Mouse (Mus musculus) ES-E14 (cell line): ENCODE data around the gene H3f3b. TPM values are rescaled to one million over a fixed set of nuclear protein-coding genes. Genes with fewer than 3 reads are reported as not detected.

Experiments
- DNase-seq: peaks from one replicate; pipeline ENCODE4 v3.0.0-alpha.2; 2013; ENCODE audit warnings: low read depth, low spot score
- H3K27ac ChIP-seq: 2 replicates; pipeline ENCODE4 v1.5.1; 2012; ENCODE audit warnings: low read depth, mild to moderate bottlenecking, low read length, moderate library complexity, mixed read lengths; ENCODE audit not compliant: poor library complexity, insufficient read depth, severe bottlenecking
- H3K36me3 ChIP-seq: 2 replicates; pipeline ENCODE4 v1.6.1; 2012; ENCODE audit warnings: mild to moderate bottlenecking, low read length, moderate library complexity, mixed read lengths; ENCODE audit not compliant: control insufficient read depth, poor library complexity, insufficient read depth, severe bottlenecking
- H3K4me1 ChIP-seq, 2 experiments: fragments of 150-350 bp in 1 of 2; sonication (generic) in 1 of 2; 2 replicates each; pipeline ENCODE4 v1.6.1; 2012; ENCODE audit warnings: low read length in 2 of 2, mild to moderate bottlenecking in 1 of 2, mixed read lengths in 1 of 2; ENCODE audit not compliant: control insufficient read depth in 2 of 2, insufficient read depth in 2 of 2, poor library complexity in 1 of 2
- H3K4me3 ChIP-seq, 2 experiments: fragments of 150-350 bp in 1 of 2; sonication (generic) in 1 of 2; 2 replicates each; pipeline ENCODE4 v1.5.1; 2012; ENCODE audit warnings: low read length in 2 of 2, low read depth in 1 of 2, mild to moderate bottlenecking in 1 of 2, mixed read lengths in 1 of 2; ENCODE audit not compliant: insufficient read depth in 1 of 2, poor library complexity in 1 of 2, severe bottlenecking in 1 of 2
- H3K9ac ChIP-seq: 2 replicates; pipeline ENCODE4 v1.6.1; 2012; ENCODE audit warnings: low read depth, mild to moderate bottlenecking, low read length, mixed read lengths; ENCODE audit not compliant: poor library complexity, insufficient read depth, severe bottlenecking
- H3K9me3 ChIP-seq: fragments of 150-350 bp; sonication (generic); 2 replicates; pipeline ENCODE4 v1.6.1; 2012; ENCODE audit warnings: low read depth, mild to moderate bottlenecking, low read length; ENCODE audit not compliant: control insufficient read depth, insufficient read depth
- CHD2 ChIP-seq: IDR thresholded peaks from 2 replicates; pipeline ENCODE4 v1.6.1; 2014; ENCODE audit warnings: mild to moderate bottlenecking, low read depth, low read length, inconsistent platforms
- HCFC1 ChIP-seq: IDR thresholded peaks from 2 replicates; pipeline ENCODE4 v1.6.1; 2012; ENCODE audit warnings: low read length, inconsistent platforms, borderline replicate concordance; ENCODE audit not compliant: insufficient read depth
- MAFK ChIP-seq: IDR thresholded peaks from 2 replicates; pipeline ENCODE4 v1.6.1; 2014; ENCODE audit warnings: mild to moderate bottlenecking, low read depth, low read length, inconsistent platforms; ENCODE audit not compliant: insufficient read depth
- ZC3H11A ChIP-seq: IDR thresholded peaks from 2 replicates; pipeline ENCODE4 v1.6.1; 2012; ENCODE audit warnings: low read depth, mild to moderate bottlenecking, inconsistent platforms, low read length, borderline replicate concordance
- ZNF384 ChIP-seq: IDR thresholded peaks from 2 replicates; pipeline ENCODE4 v1.6.1; 2012; ENCODE audit warnings: low read depth, low read length, inconsistent platforms
- in situ Hi-C, 2 experiments: fragments of 600-800 bp; cut with MboI; formaldehyde crosslinking; loops; one replicate each; pipeline ENCODE4 v1.15.1; 2025; ENCODE audit warnings: low sequenced_read_pairs in 2 of 2, inconsistent platforms in 1 of 2; ENCODE audit not compliant: unreplicated experiment in 2 of 2
- total RNA-seq: library from RNA; depleted of rRNA; stranded (reverse); fragments of 300-350 nt; gene quantifications from 2 replicates; pipeline ENCODE4 v1.2.3, GENCODE M21; 2012

The H3f3b gene
- total RNA-seq, 1 experiment, result 729 TPM

- in situ Hi-C loops, result no loop called here
- Histone ChIP-seq H3K9ac (no peak overlapping the region), H3K27ac (no peak overlapping the region; the same call in 1 of the 2 replicates), H3K4me3 (no peak overlapping the region), H3K9me3 (no peaks in the 10 kb centered on the region), H3K36me3 (peaks cover 57% of the 10 kb centered on the region), H3K4me1 (peaks cover 0 to 2% of the 10 kb centered on the region in 2 experiments; a peak in 2 of 4 replicates)
- no peak for TF ChIP-seq MAFK
- no peak for DNase-seq
Observed at GRCm38 (mm10) chr11:116049610-116050009, 21.8 kb upstream of the H3f3b start.

- no peak for DNase-seq
- Histone ChIP-seq H3K36me3 (peaks cover 28% of the 10 kb centered on the region), H3K9ac (no peak overlapping the region), H3K9me3 (no peaks in the 10 kb centered on the region), H3K4me3 (no peak overlapping the region), H3K27ac (no peak overlapping the region), H3K4me1 (peaks cover 2% of the 10 kb centered on the region in 2 experiments; a peak in 2 of 4 replicates)
- TF ChIP-seq HCFC1 (no peak), MAFK (no peak), ZNF384 (no peak), CHD2 (no peak), ZC3H11A (no peak)
- in situ Hi-C loops, result no loop called here
Observed at GRCm38 (mm10) chr11:116045173-116045572, 17.4 kb upstream of the H3f3b start.

GRCm38 (mm10) chr11:116043286-116043685, 15.5 kb upstream of the H3f3b start:
- TF ChIP-seq ZNF384, result no peak
- TF ChIP-seq HCFC1, result no peak
- TF ChIP-seq MAFK, result no peak
- TF ChIP-seq ZC3H11A, result no peak
- no peak for TF ChIP-seq CHD2
- Histone ChIP-seq H3K9ac (no peak overlapping the region), H3K27ac (no peak overlapping the region), H3K4me1 (peaks cover 0 to 2% of the 10 kb centered on the region in 2 experiments; a peak in 1 of 4 replicates), H3K9me3 (no peaks in the 10 kb centered on the region), H3K4me3 (no peak overlapping the region), H3K36me3 (peaks cover 20% of the 10 kb centered on the region; the same call in 1 of the 2 replicates)
- no peak for DNase-seq
- in situ Hi-C loops, result no loop called here

GRCm38 (mm10) chr11:116042372-116043138, 14.8 kb upstream of the H3f3b start:
- TF ChIP-seq ZC3H11A, result no peak
- TF ChIP-seq MAFK, result 0 out of 2 replicates have a peak, but pooled peaks have one; percentile 33
- Histone ChIP-seq H3K4me1 (peaks cover 0 to 2% of the 10 kb centered on the region in 2 experiments; a peak in 1 of 4 replicates), H3K27ac (0 out of 2 replicates have a peak overlapping the region, but pooled peaks have one; percentile 8), H3K9me3 (no peaks in the 10 kb centered on the region), H3K4me3 (no peak overlapping the region), H3K36me3 (peaks cover 17% of the 10 kb centered on the region; the same call in 1 of the 2 replicates), H3K9ac (peak overlapping the region; percentile 37; the same call in 1 of the 2 replicates)
- in situ Hi-C loops, result no loop called here
- DNase-seq, result no peak

DNA sequence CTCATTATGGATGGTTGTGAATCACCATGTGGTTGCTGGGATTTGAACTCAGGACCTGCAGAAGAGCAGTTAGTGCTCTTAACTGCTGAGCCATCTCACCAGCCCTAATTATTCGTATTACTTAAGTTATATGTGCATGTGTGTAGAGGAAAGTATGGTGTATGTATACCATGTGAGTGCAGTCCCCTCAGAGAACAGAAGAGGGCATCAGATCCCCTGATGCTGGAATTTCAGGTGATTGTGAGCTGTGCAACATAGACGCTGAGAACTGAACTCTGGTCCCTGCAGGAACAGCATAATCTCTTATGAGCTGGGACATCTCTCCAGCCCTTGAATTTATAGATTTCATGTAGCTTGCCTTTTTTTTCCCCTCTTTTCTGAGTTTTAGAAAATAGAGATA, 14.1 kb upstream of the H3f3b start:
- TF ChIP-seq ZC3H11A (no peak), HCFC1 (no peak), ZNF384 (no peak), CHD2 (no peak), MAFK (no peak)
- in situ Hi-C loops, result no loop called here
- DNase-seq, result no peak
- Histone ChIP-seq H3K4me3 (no peak overlapping the region), H3K36me3 (peaks cover 16% of the 10 kb centered on the region; the same call in 1 of the 2 replicates), H3K9ac (no peak overlapping the region), H3K9me3 (no peaks in the 10 kb centered on the region), H3K4me1 (peaks cover 0 to 2% of the 10 kb centered on the region in 2 experiments; a peak in 1 of 4 replicates), H3K27ac (no peak overlapping the region)
